Mouse (Mus musculus) intestine, postnatal 0 days (tissue): ENCODE results near the gene Synm. TPM values are rescaled to one million over a fixed set of nuclear protein-coding genes. Genes with fewer than 3 reads are reported as not detected.

ENCODE experiments used
- ATAC-seq: fragments of 200-750 bp; cut with Nextera tagmentation; 2 replicates; pipeline ENCODE4 v1.8.0; 2017; ENCODE audit warnings: mild to moderate bottlenecking, moderate TSS enrichment, moderate library complexity
- H3K27ac ChIP-seq: fragments of 300-500 bp; sonication (generic); 2 replicates; pipeline ENCODE4 v1.5.1; 2014; ENCODE audit warnings: mild to moderate bottlenecking, low read depth, low read length, moderate library complexity
- H3K27me3 ChIP-seq: fragments of 300-500 bp; sonication (generic); replicated peaks from 2 replicates; pipeline ENCODE4 v1.6.1; 2014; ENCODE audit warnings: low read length, mixed read lengths; ENCODE audit not compliant: control insufficient read depth, insufficient read depth
- H3K36me3 ChIP-seq: fragments of 300-500 bp; sonication (generic); 2 replicates; pipeline ENCODE4 v1.6.1; 2014; ENCODE audit warnings: mild to moderate bottlenecking, moderate library complexity; ENCODE audit not compliant: control insufficient read depth, insufficient read depth
- H3K4me1 ChIP-seq: fragments of 300-500 bp; sonication (generic); replicated peaks from 2 replicates; pipeline ENCODE4 v1.6.1; 2014; ENCODE audit warnings: antibody characterized with exemption, low read length, mixed read lengths; ENCODE audit not compliant: control insufficient read depth, insufficient read depth
- H3K4me2 ChIP-seq: fragments of 300-500 bp; sonication (generic); replicated peaks from 2 replicates; pipeline ENCODE4 v1.6.1; 2014; ENCODE audit warnings: low read depth, mild to moderate bottlenecking, moderate library complexity
- H3K4me3 ChIP-seq: fragments of 300-500 bp; sonication (generic); 2 replicates; pipeline ENCODE4 v1.5.1; 2014; ENCODE audit warnings: low read depth, low read length
- H3K9ac ChIP-seq: fragments of 300-500 bp; sonication (generic); 2 replicates; pipeline ENCODE4 v1.6.1; 2014; ENCODE audit warnings: mild to moderate bottlenecking, low read depth, low read length
- H3K9me3 ChIP-seq: fragments of 300-500 bp; sonication (generic); 2 replicates; pipeline ENCODE4 v1.6.1; 2016; ENCODE audit warnings: mixed run types; ENCODE audit not compliant: control insufficient read depth
- CTCF ChIP-seq: sonication (generic); IDR thresholded peaks from 2 replicates; pipeline ENCODE4 v1.5.1; 2016; ENCODE audit warnings: low read depth, mild to moderate bottlenecking, control low read depth, antibody characterized with exemption, moderate library complexity
- WGBS: fragments of 180-500 bp; shearing (Covaris S2); extraction: QIAGEN DNeasy Blood & Tissue Kit; methylation state at CpG from one replicate; pipeline ENCODE4 v1.1.7; 2014; 5-methylcytosine and 5-hydroxymethylcytosine counted together
- polyA plus RNA-seq: library from polyadenylated mRNA; unstranded; fragments of >200 nt; fragmentation: Nextera tagmentation; extraction: Ambion mirVana; gene quantifications from 2 replicates; pipeline ENCODE4 v1.2.1, GENCODE M21; 2015

Synm gene
- polyA plus RNA-seq, 1 experiment from 2014 or later = 12.6 TPM

DNA sequence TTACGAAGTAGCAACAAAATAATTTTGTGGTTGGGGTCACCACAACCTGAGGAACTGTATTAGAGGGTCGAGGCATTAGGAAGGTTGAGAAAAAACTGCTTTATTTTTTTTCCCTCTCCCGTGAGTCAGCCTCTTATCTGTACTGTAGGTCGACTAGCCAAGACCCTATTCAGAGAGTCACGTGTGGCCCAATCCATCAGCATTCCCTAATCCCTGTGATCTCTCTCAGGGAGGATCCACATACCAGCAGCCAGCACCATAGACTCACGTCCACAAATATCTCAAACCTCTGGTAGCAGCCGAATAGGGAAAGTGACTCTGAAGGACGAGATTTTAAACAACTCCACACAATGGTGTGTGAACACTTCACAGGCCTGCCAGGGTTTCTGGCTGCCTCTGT lies 37.5 kb upstream of the Synm start:
- Histone ChIP-seq H3K4me3 (no peak overlapping the region), H3K4me2 (no peak overlapping the region), H3K9ac (no peak overlapping the region), H3K4me1 (0 out of 2 replicates have a peak, but pooled peaks cover 3% of the 10 kb centered on the region), H3K27me3 (no peaks in the 10 kb centered on the region), H3K27ac (no peak overlapping the region), H3K36me3 (no peaks in the 10 kb centered on the region), H3K9me3 (no peaks in the 10 kb centered on the region)
- 25% methylated on average over 8 of the region's 8 CpGs for WGBS
- ATAC-seq = no peak
- no peak for TF ChIP-seq CTCF

DNA sequence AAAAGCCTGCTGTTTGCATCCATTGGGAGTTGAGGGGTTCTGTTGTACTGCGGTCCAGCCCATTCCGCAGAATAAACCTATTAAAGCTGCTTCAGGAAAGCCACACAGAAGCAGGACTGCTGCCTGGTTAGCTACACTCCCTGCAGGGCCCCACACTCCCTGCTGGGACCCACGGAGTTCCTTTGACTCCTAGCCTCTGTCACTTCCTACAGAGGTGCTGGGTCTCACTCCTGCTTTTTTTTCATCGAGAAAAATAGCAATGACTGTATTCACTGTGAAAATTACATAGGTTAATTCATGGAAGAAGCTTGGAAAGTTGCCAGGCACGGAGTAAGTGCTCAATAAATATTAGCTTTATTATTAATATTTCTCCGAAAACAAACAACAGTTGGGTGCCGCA lies 33.9 kb upstream of the Synm start:
- 49% methylated on average over 7 of the region's 7 CpGs for WGBS
- Histone ChIP-seq H3K36me3 (no peaks in the 10 kb centered on the region), H3K4me2 (no peak overlapping the region), H3K27me3 (no peaks in the 10 kb centered on the region), H3K4me1 (0 out of 2 replicates have a peak, but pooled peaks cover 3% of the 10 kb centered on the region), H3K4me3 (no peak overlapping the region), H3K27ac (no peak overlapping the region), H3K9me3 (no peaks in the 10 kb centered on the region), H3K9ac (no peak overlapping the region)
- ATAC-seq = no peak
- TF ChIP-seq CTCF = no peak

DNA sequence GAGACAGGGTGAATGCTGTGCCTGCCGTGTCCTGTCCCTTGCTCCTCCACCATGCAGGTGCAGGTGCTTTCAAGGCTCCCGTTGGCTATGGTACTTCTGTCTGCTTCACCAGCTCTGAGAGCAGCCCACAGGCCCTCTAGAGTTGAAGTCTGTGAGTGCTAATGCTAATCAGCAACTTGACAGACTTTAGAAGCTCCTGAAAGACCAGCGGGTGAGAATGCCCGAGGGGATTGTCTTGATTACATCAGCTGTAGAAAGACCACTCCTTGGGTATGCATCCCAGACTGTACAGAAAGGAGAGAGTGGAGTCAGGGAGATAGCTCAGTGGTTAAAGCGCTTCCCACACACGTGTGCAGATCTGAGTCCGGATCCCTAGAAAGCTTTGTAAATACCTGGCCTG lies 31.7 kb upstream of the Synm start:
- no peak overlapping the region for H3K27ac ChIP-seq
- no peak overlapping the region for H3K4me2 ChIP-seq
- WGBS = 56% methylated on average over 7 of the region's 7 CpGs
- TF ChIP-seq CTCF = no peak
- H3K36me3 ChIP-seq = no peaks in the 10 kb centered on the region
- H3K27me3 ChIP-seq = no peaks in the 10 kb centered on the region
- no peaks in the 10 kb centered on the region for H3K4me1 ChIP-seq
- no peaks in the 10 kb centered on the region for H3K9me3 ChIP-seq
- no peak overlapping the region for H3K4me3 ChIP-seq
- H3K9ac ChIP-seq = no peak overlapping the region
- ATAC-seq = no peak

DNA sequence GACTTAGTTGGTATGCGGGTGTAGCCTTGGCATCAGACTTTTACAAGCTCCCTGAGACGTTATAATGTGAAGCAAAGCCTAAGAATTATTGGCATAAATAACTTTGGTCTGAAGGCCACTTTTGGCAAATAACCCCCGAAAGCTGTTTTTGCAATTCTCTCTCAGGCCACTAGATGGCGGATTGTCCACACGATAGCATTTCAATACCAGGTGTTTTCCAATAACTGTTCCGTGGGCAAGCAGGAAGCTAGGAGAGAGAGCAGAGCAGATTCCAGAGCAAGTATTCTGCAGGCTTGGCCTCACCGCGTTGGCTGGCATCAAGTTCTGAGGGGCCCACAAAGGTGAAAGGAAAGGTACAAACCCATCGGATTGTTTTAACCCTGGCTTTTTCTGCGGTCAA lies 29.2 kb upstream of the Synm start:
- TF ChIP-seq CTCF = peak; percentile 93
- Histone ChIP-seq H3K9ac (no peak overlapping the region), H3K36me3 (no peaks in the 10 kb centered on the region), H3K27ac (no peak overlapping the region), H3K4me2 (no peak overlapping the region), H3K4me1 (no peaks in the 10 kb centered on the region), H3K4me3 (no peak overlapping the region), H3K27me3 (no peaks in the 10 kb centered on the region), H3K9me3 (no peaks in the 10 kb centered on the region)
- 10% methylated on average over 10 of the region's 10 CpGs for WGBS
- peak; percentile 56; the same call in 1 of the 2 replicates for ATAC-seq

DNA sequence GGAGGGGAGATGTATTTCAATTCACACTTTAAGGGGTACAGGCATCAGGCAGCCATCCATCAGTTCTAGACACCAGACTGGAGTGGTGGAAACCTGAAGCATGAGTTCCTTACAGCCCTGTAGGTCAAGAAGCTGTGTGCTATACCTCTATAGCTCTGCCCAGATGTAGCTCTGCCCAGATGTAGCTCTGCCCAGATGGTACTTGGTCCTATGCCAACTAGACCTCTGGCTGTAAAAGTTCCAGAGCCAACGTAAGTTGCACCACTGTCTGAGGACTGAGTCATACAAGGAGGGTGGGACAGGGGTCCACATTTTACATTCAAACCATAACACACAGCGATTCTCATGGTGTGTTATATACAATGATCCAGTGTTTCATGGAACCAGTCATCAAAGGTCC lies 28.3 kb upstream of the Synm start:
- no peak overlapping the region for H3K4me3 ChIP-seq
- WGBS = 63% methylated on average over 2 of the region's 2 CpGs
- no peaks in the 10 kb centered on the region for H3K36me3 ChIP-seq
- TF ChIP-seq CTCF = no peak
- ATAC-seq = no peak
- no peak overlapping the region for H3K27ac ChIP-seq
- H3K4me1 ChIP-seq = no peaks in the 10 kb centered on the region
- H3K4me2 ChIP-seq = no peak overlapping the region
- H3K9me3 ChIP-seq = no peaks in the 10 kb centered on the region
- H3K9ac ChIP-seq = no peak overlapping the region
- no peaks in the 10 kb centered on the region for H3K27me3 ChIP-seq

DNA sequence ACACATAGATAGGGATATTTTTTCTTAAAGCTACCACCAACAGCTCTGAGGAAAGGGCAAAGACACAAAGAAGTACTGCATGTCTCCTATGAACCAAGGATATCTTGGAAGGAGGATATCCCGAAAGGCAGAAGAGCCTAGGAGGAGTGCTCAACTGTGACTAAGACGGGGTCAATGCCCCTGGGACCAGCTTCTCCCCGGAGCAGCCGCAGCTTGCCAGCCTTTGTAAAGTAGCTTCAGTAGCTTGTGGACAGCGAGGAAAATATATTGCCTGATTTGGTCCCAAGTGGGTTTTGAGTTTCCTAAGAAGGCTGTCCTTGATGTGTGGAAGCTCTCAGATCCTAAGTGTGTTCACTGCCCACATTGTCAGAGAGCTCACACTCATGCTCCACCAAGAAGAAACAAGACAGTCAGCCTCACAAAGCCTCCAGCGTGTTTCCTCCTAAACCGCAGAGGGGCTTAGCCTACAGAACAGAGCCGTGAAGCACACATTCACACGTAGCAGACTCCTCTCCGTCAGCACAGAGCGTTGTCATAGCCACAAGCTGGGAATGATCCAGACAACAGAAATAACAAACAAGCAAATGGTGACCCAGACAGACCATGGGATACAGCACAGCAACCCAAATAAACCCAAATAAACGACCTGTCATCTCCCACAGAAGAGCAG lies 17.2 kb upstream of the Synm start:
- no peaks in the 10 kb centered on the region for H3K36me3 ChIP-seq
- TF ChIP-seq CTCF = no peak
- H3K4me1 ChIP-seq = no peaks in the 10 kb centered on the region
- no peaks in the 10 kb centered on the region for H3K9me3 ChIP-seq
- H3K9ac ChIP-seq = no peak overlapping the region
- no peak for ATAC-seq
- WGBS = 63% methylated on average over 12 of the region's 12 CpGs
- H3K27me3 ChIP-seq = no peaks in the 10 kb centered on the region
- no peak overlapping the region for H3K4me3 ChIP-seq
- no peak overlapping the region for H3K27ac ChIP-seq
- H3K4me2 ChIP-seq = no peak overlapping the region
